Mouse (Mus musculus) kidney, embryonic 15.5 days (tissue): Measurements from ENCODE around the gene Dlst. TPM values are rescaled to one million over a fixed set of nuclear protein-coding genes. Genes with fewer than 3 reads are reported as not detected.

Experiments
- ATAC-seq: fragments of 200-750 bp; cut with Nextera tagmentation; replicated peaks from 2 replicates; pipeline ENCODE4 v1.8.0; 2017; ENCODE audit warnings: moderate TSS enrichment; ENCODE audit not compliant: low FRiP score
- H3K27ac ChIP-seq: fragments of 300-500 bp; sonication (generic); 2 replicates; pipeline ENCODE4 v1.5.1; 2015; ENCODE audit warnings: mild to moderate bottlenecking, inconsistent platforms
- H3K27me3 ChIP-seq: fragments of 300-500 bp; sonication (generic); 2 replicates; pipeline ENCODE4 v1.6.1; 2015; ENCODE audit warnings: inconsistent platforms
- H3K36me3 ChIP-seq: fragments of 300-500 bp; sonication (generic); 2 replicates; pipeline ENCODE4 v1.6.1; 2015; ENCODE audit warnings: inconsistent platforms
- H3K4me1 ChIP-seq: fragments of 300-500 bp; sonication (generic); 2 replicates; pipeline ENCODE4 v1.6.1; 2015; ENCODE audit warnings: inconsistent platforms
- H3K4me2 ChIP-seq: fragments of 300-500 bp; sonication (generic); 2 replicates; pipeline ENCODE4 v1.6.1; 2015; ENCODE audit warnings: moderate library complexity, mild to moderate bottlenecking, inconsistent platforms
- H3K4me3 ChIP-seq: fragments of 300-500 bp; sonication (generic); replicated peaks from 2 replicates; pipeline ENCODE4 v1.5.1; 2015; ENCODE audit warnings: mild to moderate bottlenecking, inconsistent platforms
- H3K9ac ChIP-seq: fragments of 300-500 bp; sonication (generic); 2 replicates; pipeline ENCODE4 v1.6.1; 2015; ENCODE audit warnings: mild to moderate bottlenecking, inconsistent platforms
- H3K9me3 ChIP-seq: fragments of 300-500 bp; sonication (generic); replicated peaks from 2 replicates; pipeline ENCODE4 v1.6.1; 2016; ENCODE audit warnings: inconsistent platforms
- WGBS: fragments of 180-500 bp; shearing (Covaris S2); methylation state at CpG from one replicate; pipeline ENCODE4 v1.1.7; 2015; ENCODE audit warnings: mixed read lengths; 5-methylcytosine and 5-hydroxymethylcytosine counted together
- polyA plus RNA-seq: library from polyadenylated mRNA; unstranded; fragments of >200 nt; fragmentation: Nextera tagmentation; extraction: Ambion mirVana; gene quantifications from 2 replicates; pipeline ENCODE4 v1.2.1, GENCODE M21; 2015

The Dlst gene
- polyA plus RNA-seq, 1 experiment from 2014 or later: 123 TPM

DNA sequence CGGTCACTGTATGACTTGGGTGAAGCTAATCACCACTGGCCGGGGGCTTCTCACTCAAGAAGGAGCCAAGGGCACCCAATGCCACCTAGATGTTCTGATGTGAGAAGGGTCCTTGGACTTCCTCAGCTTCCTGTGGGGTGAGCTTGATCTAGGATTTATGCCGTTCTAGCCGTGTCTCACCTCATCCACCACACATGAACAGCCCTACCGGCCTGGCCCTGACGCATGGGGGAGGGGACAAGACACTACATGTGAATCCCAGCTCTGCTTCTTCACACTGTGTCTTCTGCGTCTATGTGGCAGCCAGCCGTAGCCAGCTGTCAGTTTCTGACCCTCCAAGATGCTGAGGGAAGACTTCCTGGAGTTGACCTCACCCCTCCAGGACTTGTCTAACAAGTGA is 48.2 kb downstream of the Dlst start:
- no peaks in the 10 kb centered on the region for H3K4me1 ChIP-seq
- no peaks in the 10 kb centered on the region for H3K36me3 ChIP-seq
- H3K27me3 ChIP-seq: no peaks in the 10 kb centered on the region
- H3K4me3 ChIP-seq: no peak overlapping the region
- no peak overlapping the region for H3K4me2 ChIP-seq
- WGBS: 83% methylated on average over 8 of the region's 8 CpGs
- H3K27ac ChIP-seq: no peak overlapping the region
- ATAC-seq: no peak
- no peak overlapping the region for H3K9ac ChIP-seq
- no peaks in the 10 kb centered on the region for H3K9me3 ChIP-seq

GRCm38 (mm10) chr12:85159592-85159991 is 49.0 kb downstream of the Dlst start:
- ATAC-seq: no peak
- Histone ChIP-seq H3K27me3 (no peaks in the 10 kb centered on the region), H3K9me3 (no peaks in the 10 kb centered on the region), H3K4me3 (no peak overlapping the region), H3K27ac (no peak overlapping the region), H3K4me1 (no peaks in the 10 kb centered on the region), H3K4me2 (no peak overlapping the region), H3K36me3 (no peaks in the 10 kb centered on the region), H3K9ac (no peak overlapping the region)
- 68% methylated on average over 5 of the region's 5 CpGs for WGBS

- H3K9ac ChIP-seq: no peak overlapping the region
- no peak overlapping the region for H3K4me3 ChIP-seq
- H3K27me3 ChIP-seq: no peaks in the 10 kb centered on the region
- no peak overlapping the region for H3K27ac ChIP-seq
- H3K4me2 ChIP-seq: no peak overlapping the region
- H3K36me3 ChIP-seq: peaks cover 9% of the 10 kb centered on the region; the same call in 1 of the 2 replicates
- H3K9me3 ChIP-seq: no peaks in the 10 kb centered on the region
- ATAC-seq: no peak
- 0 out of 2 replicates have a peak, but pooled peaks cover 6% of the 10 kb centered on the region for H3K4me1 ChIP-seq
- WGBS: 89% methylated on average over 5 of the region's 5 CpGs
Measured at GRCm38 (mm10) chr12:85164996-85165395, 54.4 kb downstream of the Dlst start.

GRCm38 (mm10) chr12:85166631-85167030 is 56.0 kb downstream of the Dlst start:
- Histone ChIP-seq H3K9ac (no peak overlapping the region), H3K4me2 (no peak overlapping the region), H3K27ac (no peak overlapping the region), H3K36me3 (peaks cover 12% of the 10 kb centered on the region; the same call in 1 of the 2 replicates), H3K9me3 (no peaks in the 10 kb centered on the region), H3K27me3 (no peaks in the 10 kb centered on the region), H3K4me1 (0 out of 2 replicates have a peak, but pooled peaks cover 6% of the 10 kb centered on the region), H3K4me3 (no peak overlapping the region)
- WGBS: 92% methylated on average over 9 of the region's 9 CpGs
- no peak for ATAC-seq

GRCm38 (mm10) chr12:85169117-85169858 is 58.7 kb downstream of the Dlst start:
- Histone ChIP-seq H3K4me3 (peak overlapping the region; percentile 7; the same call in 1 of the 2 replicates), H3K27ac (no peak overlapping the region), H3K27me3 (no peaks in the 10 kb centered on the region), H3K4me2 (peak overlapping the region; percentile 41), H3K9me3 (no peaks in the 10 kb centered on the region), H3K9ac (no peak overlapping the region; the same call in 1 of the 2 replicates), H3K36me3 (peaks cover 12% of the 10 kb centered on the region; the same call in 1 of the 2 replicates), H3K4me1 (peaks cover 12% of the 10 kb centered on the region; the same call in 1 of the 2 replicates)
- WGBS: 29% methylated on average over 27 of the region's 27 CpGs
- peak; percentile 61; the same call in 1 of the 2 replicates for ATAC-seq

DNA sequence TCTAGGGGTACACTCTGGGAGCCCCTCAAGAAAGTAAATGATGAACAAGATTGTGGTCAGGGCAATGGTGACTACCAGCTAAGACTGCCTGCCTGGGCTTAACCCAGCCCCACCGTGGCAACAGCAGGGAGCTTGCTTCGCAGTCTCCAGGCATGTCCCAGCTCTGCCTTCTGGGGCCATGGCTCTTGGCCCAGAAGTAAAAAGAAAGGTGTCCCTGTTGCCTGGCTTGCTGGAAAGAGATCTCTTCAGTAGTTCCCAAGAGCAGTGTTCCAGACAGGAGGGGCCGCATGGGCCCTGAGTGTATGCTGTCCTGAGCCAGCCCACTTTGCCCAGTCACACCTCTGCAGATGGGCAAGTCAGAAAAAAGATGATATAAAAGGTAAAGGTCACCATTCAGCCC is 59.2 kb downstream of the Dlst start:
- ATAC-seq: no peak
- WGBS: 65% methylated on average over 3 of the region's 3 CpGs
- H3K9me3 ChIP-seq: no peaks in the 10 kb centered on the region
- H3K4me1 ChIP-seq: peaks cover 14% of the 10 kb centered on the region
- no peak overlapping the region for H3K27ac ChIP-seq
- no peak overlapping the region for H3K4me3 ChIP-seq
- H3K36me3 ChIP-seq: peaks cover 12% of the 10 kb centered on the region; the same call in 1 of the 2 replicates
- H3K9ac ChIP-seq: no peak overlapping the region
- H3K4me2 ChIP-seq: peak overlapping the region; percentile 41; the same call in 1 of the 2 replicates
- H3K27me3 ChIP-seq: no peaks in the 10 kb centered on the region

GRCm38 (mm10) chr12:85170284-85170947 is 59.8 kb downstream of the Dlst start:
- no peak overlapping the region for H3K4me3 ChIP-seq
- no peak for ATAC-seq
- H3K27ac ChIP-seq: no peak overlapping the region
- H3K4me2 ChIP-seq: no peak overlapping the region
- H3K9me3 ChIP-seq: no peaks in the 10 kb centered on the region
- H3K9ac ChIP-seq: no peak overlapping the region
- WGBS: 85% methylated on average over 11 of the region's 11 CpGs
- peaks cover 20% of the 10 kb centered on the region for H3K4me1 ChIP-seq
- H3K27me3 ChIP-seq: no peaks in the 10 kb centered on the region
- peaks cover 12% of the 10 kb centered on the region; the same call in 1 of the 2 replicates for H3K36me3 ChIP-seq

GRCm38 (mm10) chr12:85170948-85171307 is 60.3 kb downstream of the Dlst start:
- no peaks in the 10 kb centered on the region for H3K9me3 ChIP-seq
- no peak for ATAC-seq
- no peak overlapping the region for H3K27ac ChIP-seq
- no peak overlapping the region for H3K9ac ChIP-seq
- peaks cover 12% of the 10 kb centered on the region; the same call in 1 of the 2 replicates for H3K36me3 ChIP-seq
- no peak overlapping the region for H3K4me3 ChIP-seq
- H3K4me1 ChIP-seq: peaks cover 25% of the 10 kb centered on the region
- H3K4me2 ChIP-seq: no peak overlapping the region
- no peaks in the 10 kb centered on the region for H3K27me3 ChIP-seq
- 82% methylated on average over 3 of the region's 3 CpGs for WGBS

- no peak for ATAC-seq
- no peak overlapping the region for H3K27ac ChIP-seq
- 0 out of 2 replicates have a peak, but pooled peaks cover 3% of the 10 kb centered on the region for H3K36me3 ChIP-seq
- no peak overlapping the region for H3K9ac ChIP-seq
- H3K4me1 ChIP-seq: peaks cover 52% of the 10 kb centered on the region
- H3K4me2 ChIP-seq: peak overlapping the region; percentile 0; the same call in 1 of the 2 replicates
- no peak overlapping the region for H3K4me3 ChIP-seq
- WGBS: 70% methylated on average over 7 of the region's 7 CpGs
- peaks cover 12% of the 10 kb centered on the region; the same call in 1 of the 2 replicates for H3K27me3 ChIP-seq
- H3K9me3 ChIP-seq: no peaks in the 10 kb centered on the region
Measured at GRCm38 (mm10) chr12:85174016-85174415, 63.4 kb downstream of the Dlst start.

DNA sequence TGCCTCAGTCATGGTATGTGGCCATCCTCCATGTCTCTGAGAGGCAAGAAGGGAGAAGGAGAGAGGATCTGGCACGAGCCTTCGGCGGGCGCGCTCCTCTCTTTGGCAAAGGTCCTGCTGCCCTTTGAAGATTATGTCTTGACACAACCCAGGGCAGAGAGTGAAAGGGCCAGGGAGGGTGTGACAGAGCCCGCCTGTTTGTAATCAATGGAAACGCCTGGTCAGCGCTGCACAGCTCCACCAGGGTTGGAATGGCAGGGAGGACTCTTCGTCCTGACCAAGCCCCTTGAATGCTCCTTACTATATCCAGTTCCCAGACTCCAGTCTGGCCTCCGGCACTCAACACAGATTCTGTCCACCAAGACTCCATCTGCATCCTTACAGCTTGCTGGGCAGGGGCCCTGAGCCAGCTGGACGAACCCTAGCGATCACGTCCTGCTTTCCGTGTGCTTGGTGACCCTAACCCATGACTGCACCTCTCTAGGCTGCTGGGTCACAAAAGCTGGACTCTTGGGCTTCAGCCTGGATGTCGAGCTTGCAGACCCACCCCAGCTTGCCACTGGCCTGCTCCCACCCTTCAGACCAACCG is 64.5 kb downstream of the Dlst start:
- peaks cover 47% of the 10 kb centered on the region for H3K4me1 ChIP-seq
- H3K27ac ChIP-seq: peak overlapping the region; percentile 18; the same call in 1 of the 2 replicates
- H3K27me3 ChIP-seq: peaks cover 14% of the 10 kb centered on the region
- ATAC-seq: peak; percentile 5; the same call in 1 of the 2 replicates
- 0 out of 2 replicates have a peak, but pooled peaks cover 3% of the 10 kb centered on the region for H3K36me3 ChIP-seq
- peak overlapping the region; percentile 78 for H3K4me2 ChIP-seq
- 29% methylated on average over 16 of the region's 16 CpGs for WGBS
- no peaks in the 10 kb centered on the region for H3K9me3 ChIP-seq
- H3K9ac ChIP-seq: peak overlapping the region; percentile 21; the same call in 1 of the 2 replicates
- H3K4me3 ChIP-seq: peak overlapping the region; percentile 45

GRCm38 (mm10) chr12:85175926-85176845 is 65.6 kb downstream of the Dlst start:
- H3K36me3 ChIP-seq: no peaks in the 10 kb centered on the region
- peaks cover 17% of the 10 kb centered on the region for H3K27me3 ChIP-seq
- ATAC-seq: peak; percentile 86
- no peaks in the 10 kb centered on the region for H3K9me3 ChIP-seq
- H3K27ac ChIP-seq: peak overlapping the region; percentile 50
- WGBS: 13% methylated on average over 11 of the region's 11 CpGs
- H3K4me2 ChIP-seq: peak overlapping the region; percentile 78
- H3K9ac ChIP-seq: peak overlapping the region; percentile 49
- peaks cover 48% of the 10 kb centered on the region for H3K4me1 ChIP-seq
- peak overlapping the region; percentile 45 for H3K4me3 ChIP-seq
